Mouse (Mus musculus) urinary bladder, adult 18-20 months (tissue): ENCODE measurements around the gene Twist2.
A peak's percentile ranks its signal among the peaks of the same experiment; 100 is the strongest.

Source experiments
- DNase-seq, 2 experiments: peaks; one replicate each; pipeline ENCODE4 v3.0.0; 2022; ENCODE audit warnings: low spot score in 2 of 2, mixed read lengths in 2 of 2

Twist2 gene

DNA sequence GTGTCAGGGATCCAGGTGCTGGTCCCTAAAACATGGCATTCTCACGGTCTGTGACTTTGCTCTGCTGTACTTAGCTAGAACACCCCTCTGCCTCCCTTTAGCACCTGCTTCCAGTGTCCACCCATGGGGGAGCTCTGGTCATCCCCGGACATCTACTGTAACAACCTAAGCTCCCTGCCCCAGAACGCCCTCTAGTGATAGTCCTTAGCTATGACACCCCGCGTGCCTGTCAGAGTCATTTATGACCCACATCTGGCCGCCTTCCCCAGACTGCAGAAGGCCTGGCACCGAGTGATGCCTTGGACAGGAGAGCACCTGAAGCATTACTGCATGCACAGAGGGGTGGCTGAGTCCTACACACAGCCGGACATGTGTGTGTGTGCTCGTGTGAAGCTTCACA is 18.0 kb downstream of the Twist2 start:
- DNase-seq: no peak

- no peak for DNase-seq
These were observed 19.3 kb downstream of the Twist2 start for GRCm38 (mm10) chr1:91820531-91820930.

DNA sequence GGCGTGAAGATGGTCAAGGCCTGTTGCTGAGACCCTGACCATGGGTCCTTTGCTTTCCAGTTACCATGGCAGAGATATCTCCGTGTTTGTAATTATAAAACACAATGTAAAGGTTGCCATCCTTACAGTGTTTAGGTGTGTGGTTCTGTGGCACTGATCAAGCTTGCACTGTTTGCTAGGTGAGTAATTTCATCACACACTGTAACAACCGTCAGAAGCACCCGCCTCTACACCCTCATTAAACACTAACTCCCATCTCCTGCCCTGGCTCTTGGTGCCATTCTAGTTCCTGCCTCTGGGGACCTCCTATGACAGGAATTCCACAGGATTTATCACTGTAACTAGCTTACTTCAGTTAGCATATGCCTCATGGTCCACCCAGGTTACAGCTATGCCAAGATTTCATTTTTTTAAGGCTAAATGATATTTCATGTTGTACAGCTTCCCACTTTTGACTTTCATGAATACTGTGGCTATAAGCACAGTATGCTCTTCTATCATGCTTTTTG is 21.1 kb downstream of the Twist2 start:
- DNase-seq: no peak

GRCm38 (mm10) chr1:91823530-91823929 is 22.3 kb downstream of the Twist2 start:
- peak in 1 of 2 experiments; percentile 18 for DNase-seq

DNA sequence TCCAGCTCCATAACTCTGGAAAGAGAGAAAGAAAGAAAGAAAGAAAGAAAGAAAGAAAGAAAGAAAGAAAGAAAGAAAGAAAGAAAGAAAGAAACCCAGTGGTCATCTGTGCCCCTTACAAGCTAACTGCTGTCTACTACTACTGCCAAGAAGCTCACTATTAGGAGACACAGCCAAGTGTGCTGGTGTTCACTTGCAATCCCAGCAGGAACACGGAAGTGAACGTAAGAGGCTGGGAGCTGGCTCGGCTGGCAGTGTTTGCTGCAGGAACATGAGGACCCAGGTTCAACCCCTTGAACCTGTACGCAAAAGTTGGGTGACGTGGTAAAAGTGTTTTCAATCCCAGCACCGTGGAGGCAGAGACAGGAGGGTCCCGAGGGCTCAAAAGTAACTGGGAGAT is 22.7 kb downstream of the Twist2 start:
- DNase-seq: no peak

GRCm38 (mm10) chr1:91825261-91825660 is 24.0 kb downstream of the Twist2 start:
- no peak for DNase-seq

GRCm38 (mm10) chr1:91831978-91832377 is 30.7 kb downstream of the Twist2 start:
- DNase-seq: no peak

GRCm38 (mm10) chr1:91839557-91839956 is 38.3 kb downstream of the Twist2 start:
- no peak for DNase-seq

GRCm38 (mm10) chr1:91839979-91840378 is 38.7 kb downstream of the Twist2 start:
- DNase-seq: no peak

DNA sequence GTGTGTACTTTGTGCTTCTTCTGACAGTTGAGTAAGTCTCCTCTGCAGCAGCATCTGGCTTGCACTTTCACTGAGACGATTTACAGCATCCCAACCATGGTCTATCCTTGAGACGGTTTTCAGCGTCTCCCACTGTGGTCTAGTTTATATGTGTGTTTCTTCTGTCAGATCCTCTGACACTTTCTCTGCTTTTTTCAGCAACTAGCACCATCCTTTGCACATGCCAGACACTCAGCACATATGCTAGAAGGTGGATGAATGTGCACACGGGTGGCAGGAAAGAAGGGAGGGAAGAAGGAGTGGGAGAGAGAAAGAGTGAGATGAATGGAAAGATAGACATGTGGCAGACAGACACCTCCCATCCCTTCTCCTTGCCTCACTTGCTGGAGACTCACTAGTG is 43.0 kb downstream of the Twist2 start:
- DNase-seq: no peak

DNA sequence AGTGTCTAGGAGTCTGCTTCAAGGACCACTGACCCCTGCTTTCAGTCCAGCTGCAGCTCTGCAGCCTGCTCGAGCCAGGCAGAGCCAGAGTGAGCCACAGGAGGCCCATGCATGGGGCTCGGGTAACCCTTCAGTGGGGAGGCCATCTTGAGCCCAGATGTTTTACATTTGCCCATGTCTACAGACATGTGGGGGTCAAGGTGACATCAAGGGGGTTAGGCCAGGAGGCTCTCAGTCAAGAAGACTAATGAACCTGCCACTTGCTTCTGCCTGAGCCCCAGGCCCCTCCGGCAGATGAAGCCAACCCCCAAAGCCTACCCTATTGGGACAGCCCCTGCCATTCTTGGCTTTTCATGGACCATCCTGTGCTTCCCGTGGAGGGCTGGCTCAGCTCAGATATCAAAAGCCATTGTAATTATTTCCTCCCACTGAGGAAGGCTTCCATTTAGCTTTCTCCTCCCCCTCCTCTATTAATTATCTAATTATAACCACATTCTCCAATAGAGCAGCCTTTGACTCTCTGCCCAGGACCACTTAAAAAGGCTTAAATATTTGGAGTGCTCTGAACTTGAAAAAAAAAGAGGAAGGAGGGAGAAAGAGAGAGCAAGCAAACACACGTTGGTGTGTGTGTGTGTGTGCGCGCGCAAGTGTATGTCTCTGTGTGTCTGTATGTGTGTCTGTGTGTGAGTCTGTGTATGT is 43.6 kb downstream of the Twist2 start:
- no peak for DNase-seq

DNA sequence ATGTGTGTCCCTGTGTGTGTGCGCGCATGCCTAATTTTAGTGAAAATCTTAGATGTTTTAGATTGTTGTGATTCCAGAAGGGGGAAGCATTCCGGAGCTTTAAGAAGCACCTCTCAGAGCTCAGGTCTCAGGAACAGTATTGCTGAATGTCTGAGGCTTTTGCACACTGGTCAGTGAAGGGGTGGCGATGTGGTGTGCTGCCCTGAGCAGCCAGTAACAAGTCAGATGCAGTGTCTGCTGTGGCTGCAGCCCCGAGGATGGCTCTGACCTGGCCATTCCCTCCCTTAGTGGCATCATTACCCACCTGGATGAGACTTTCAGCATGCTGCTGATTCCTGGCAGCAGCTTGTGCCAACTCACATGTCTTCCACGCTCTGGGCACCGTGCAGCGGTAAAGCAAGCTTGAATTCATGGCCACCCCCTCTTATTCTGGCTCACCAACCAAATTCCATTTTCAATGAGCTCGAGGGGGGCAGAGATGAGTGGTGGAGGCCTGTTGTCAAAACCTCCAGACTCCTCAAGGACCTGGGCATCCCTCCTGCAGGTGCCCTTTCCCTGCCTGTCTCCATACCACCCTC is 44.2 kb downstream of the Twist2 start:
- DNase-seq: no peak

GRCm38 (mm10) chr1:91851300-91851699 is 50.0 kb downstream of the Twist2 start:
- DNase-seq: no peak

- DNase-seq: peak in 1 of 2 experiments; percentile 48
These were observed 55.8 kb downstream of the Twist2 start for GRCm38 (mm10) chr1:91856771-91857664.

DNA sequence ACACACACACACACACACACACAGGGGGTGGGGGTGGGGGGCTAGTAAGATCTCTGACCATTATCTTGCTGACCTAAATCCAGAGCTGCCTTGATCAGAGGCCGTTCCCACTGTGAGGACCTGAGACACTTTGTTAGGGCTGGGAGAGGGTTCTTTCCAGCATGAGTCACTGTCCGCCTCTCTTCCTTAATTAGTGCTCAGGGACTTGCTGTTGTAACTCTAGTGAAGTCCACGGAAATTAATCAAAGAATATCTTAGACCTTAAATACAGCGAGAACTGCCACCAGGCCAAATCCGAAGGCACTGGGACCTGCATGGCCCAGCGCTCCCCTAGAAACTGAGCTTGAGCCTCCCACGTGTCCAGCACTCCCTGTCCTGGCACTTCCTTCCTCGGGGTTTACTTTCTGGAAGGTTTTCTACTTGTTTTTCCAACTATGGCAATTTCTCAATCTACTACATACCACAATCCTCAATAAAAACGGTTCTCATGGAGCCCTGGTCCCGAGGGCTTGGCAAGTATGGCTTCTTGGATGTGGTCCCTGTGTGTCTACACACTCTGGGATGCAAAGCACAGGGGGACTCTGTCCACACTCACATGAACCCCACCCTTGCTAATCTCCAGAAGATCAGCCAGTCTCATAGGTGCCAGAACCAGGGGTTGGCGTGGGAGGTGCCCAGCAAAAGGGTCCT is 57.0 kb downstream of the Twist2 start:
- peak in 1 of 2 experiments; percentile 49 for DNase-seq

GRCm38 (mm10) chr1:91858901-91859300 is 57.6 kb downstream of the Twist2 start:
- no peak for DNase-seq

- DNase-seq: no peak
These were observed 60.2 kb downstream of the Twist2 start for GRCm38 (mm10) chr1:91861511-91861910.

- DNase-seq: no peak
These were observed 64.7 kb downstream of the Twist2 start for GRCm38 (mm10) chr1:91866001-91866400.

DNA sequence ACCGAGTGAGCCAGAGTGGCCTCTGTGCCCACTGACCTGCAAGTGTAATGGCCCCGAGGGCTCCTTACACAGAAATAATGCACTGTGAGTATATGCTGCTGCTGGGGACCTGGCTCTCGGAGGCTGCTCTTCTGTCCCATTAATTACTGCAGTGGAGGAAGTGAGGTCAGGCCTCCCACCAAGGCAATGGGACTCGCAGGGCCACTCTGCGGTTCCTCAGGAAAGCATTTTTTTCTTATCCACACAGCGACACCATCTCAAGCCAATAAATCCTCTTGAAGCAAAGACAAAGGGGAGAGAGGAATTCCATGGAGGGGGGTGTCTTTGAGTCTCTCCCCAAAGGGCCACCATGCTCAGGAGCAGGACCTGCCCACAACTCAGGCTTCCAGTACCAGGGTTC is 69.8 kb downstream of the Twist2 start:
- no peak for DNase-seq

- peak in 1 of 2 experiments; percentile 16 for DNase-seq
These were observed 71.3 kb downstream of the Twist2 start for GRCm38 (mm10) chr1:91872388-91873059.
